Mouse (Mus musculus): Measurements from ENCODE around the gene Ubash3b.

DNA sequence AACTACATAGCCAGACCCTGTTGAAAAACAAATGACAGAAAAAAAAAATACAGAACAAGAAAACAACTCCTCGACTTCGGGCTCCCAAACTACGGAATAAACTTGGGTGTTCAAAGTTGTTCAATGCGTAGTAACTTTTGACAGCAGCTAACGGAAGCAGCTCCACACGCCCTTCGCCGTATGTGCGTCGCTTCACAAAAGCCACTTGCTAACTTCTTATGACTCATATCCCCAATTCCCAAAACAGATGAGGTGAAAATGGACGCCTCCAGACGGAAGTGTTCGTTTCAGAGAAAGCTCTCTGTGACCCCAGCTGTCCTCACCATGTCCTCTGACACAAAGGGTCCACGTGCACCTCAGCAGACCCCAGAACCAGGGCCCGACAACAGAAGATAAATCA is 17.7 kb downstream of the Ubash3b start:
- TF ChIP-seq CTCF (IDR thresholded peaks at IDR 0.05; ENCODE audit: control insufficient read depth, insufficient read depth, insufficient read length) = no peak
- TF ChIP-seq MAX (IDR thresholded peaks at IDR 0.05) = no peak
- TF ChIP-seq FOSL1 (IDR thresholded peaks at IDR 0.05; ENCODE audit: insufficient read depth, low read length, poor library complexity, severe bottlenecking) = no peak
- no peak for TF ChIP-seq MYOD1 (IDR thresholded peaks at IDR 0.05; ENCODE audit: control insufficient read depth, insufficient read length, low read depth)
